Mouse (Mus musculus) thymus, adult 2 months (tissue): ENCODE measurements around the gene Smarcd2. TPM values are rescaled to one million over a fixed set of nuclear protein-coding genes. Genes with fewer than 3 reads are reported as not detected.

Experiments
- DNase-seq: peaks from one replicate; pipeline ENCODE4 v3.0.0; 2021
- H3K27ac ChIP-seq: fragments of 200-500 bp; 2 replicates; pipeline ENCODE4 v1.5.1; 2012; ENCODE audit warnings: low read length, control low read depth; ENCODE audit not compliant: control insufficient read depth, insufficient read depth
- H3K27me3 ChIP-seq: fragments of 200-500 bp; 2 replicates; pipeline ENCODE4 v1.6.1; 2012; ENCODE audit warnings: mild to moderate bottlenecking, low read length, moderate library complexity, mixed read lengths; ENCODE audit not compliant: control insufficient read depth, insufficient read depth
- H3K36me3 ChIP-seq: fragments of 200-500 bp; 2 replicates; pipeline ENCODE4 v1.6.1; 2012; ENCODE audit warnings: mild to moderate bottlenecking, low read length, moderate library complexity; ENCODE audit not compliant: control insufficient read depth, insufficient read depth
- H3K4me1 ChIP-seq: fragments of 200-500 bp; replicated peaks from 2 replicates; pipeline ENCODE4 v1.6.1; 2012; ENCODE audit warnings: low read length; ENCODE audit not compliant: control insufficient read depth, insufficient read depth
- H3K4me3 ChIP-seq: fragments of 200-500 bp; 2 replicates; pipeline ENCODE4 v1.5.1; 2012; ENCODE audit warnings: mild to moderate bottlenecking, low read length, control low read depth, moderate library complexity; ENCODE audit not compliant: control insufficient read depth, insufficient read depth
- CTCF ChIP-seq: fragments of 200-500 bp; IDR thresholded peaks from 2 replicates; pipeline ENCODE4 v1.5.1; 2012; ENCODE audit warnings: mild to moderate bottlenecking, control low read depth, low read length, moderate library complexity, borderline replicate concordance; ENCODE audit not compliant: control insufficient read depth, poor library complexity, insufficient read depth; ENCODE audit errors: extremely low read depth
- POLR2A ChIP-seq: fragments of 200-500 bp; IDR thresholded peaks from 2 replicates; pipeline ENCODE4 v1.6.1; 2012; ENCODE audit warnings: mild to moderate bottlenecking, low read length, control low read depth, moderate library complexity; ENCODE audit not compliant: control insufficient read depth, poor library complexity, insufficient read depth; ENCODE audit errors: extremely low read depth
- WGBS: fragments of 180-500 bp; shearing (Covaris S2); methylation state at CpG from one replicate; pipeline ENCODE4 v1.1.7; 2018; 5-methylcytosine and 5-hydroxymethylcytosine counted together
- polyA plus RNA-seq: library from polyadenylated mRNA; depleted of rRNA; stranded (reverse); fragments of >200 nt; gene quantifications from 2 replicates; pipeline ENCODE4 v1.2.3, GENCODE M21; 2012

Smarcd2 gene
- polyA plus RNA-seq, 1 experiment, result 570 TPM

GRCm38 (mm10) chr11:106310123-106310522, 37.4 kb upstream of the Smarcd2 start:
- H3K4me1 ChIP-seq, result peaks cover 37% of the 10 kb centered on the region
- WGBS, result 89% methylated on average over 5 of the region's 5 CpGs
- H3K27me3 ChIP-seq, result no peaks in the 10 kb centered on the region
- H3K27ac ChIP-seq, result no peak overlapping the region
- H3K36me3 ChIP-seq, result no peaks in the 10 kb centered on the region
- H3K4me3 ChIP-seq, result no peak overlapping the region
- no peak for DNase-seq
- TF ChIP-seq CTCF, result no peak
- no peak for TF ChIP-seq POLR2A

DNA sequence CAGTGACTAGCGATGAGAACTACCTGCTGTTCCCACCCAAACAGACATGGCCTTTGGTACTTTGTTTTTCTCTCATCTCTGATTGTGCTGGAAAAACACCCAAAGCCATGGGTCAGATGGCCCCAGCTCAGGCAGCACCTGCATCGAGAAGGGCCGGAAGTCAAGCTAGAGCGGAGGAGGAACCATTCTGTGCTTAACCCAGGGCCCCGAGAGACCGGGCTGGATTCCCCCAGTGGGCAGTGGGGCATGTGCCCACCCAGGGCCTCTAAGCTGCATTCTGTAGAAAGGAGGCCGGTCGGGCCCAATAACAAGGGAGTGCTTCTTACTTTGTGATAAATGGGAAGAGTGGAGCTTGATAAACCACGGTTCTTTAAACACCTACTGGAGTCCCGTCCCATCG, 35.4 kb upstream of the Smarcd2 start:
- Histone ChIP-seq H3K4me1 (peaks cover 21% of the 10 kb centered on the region), H3K36me3 (no peaks in the 10 kb centered on the region), H3K27me3 (no peaks in the 10 kb centered on the region), H3K27ac (peak overlapping the region; percentile 30; the same call in 1 of the 2 replicates), H3K4me3 (no peak overlapping the region)
- TF ChIP-seq CTCF (no peak), POLR2A (no peak)
- 80% methylated on average over 11 of the region's 11 CpGs for WGBS
- DNase-seq, result no peak

DNA sequence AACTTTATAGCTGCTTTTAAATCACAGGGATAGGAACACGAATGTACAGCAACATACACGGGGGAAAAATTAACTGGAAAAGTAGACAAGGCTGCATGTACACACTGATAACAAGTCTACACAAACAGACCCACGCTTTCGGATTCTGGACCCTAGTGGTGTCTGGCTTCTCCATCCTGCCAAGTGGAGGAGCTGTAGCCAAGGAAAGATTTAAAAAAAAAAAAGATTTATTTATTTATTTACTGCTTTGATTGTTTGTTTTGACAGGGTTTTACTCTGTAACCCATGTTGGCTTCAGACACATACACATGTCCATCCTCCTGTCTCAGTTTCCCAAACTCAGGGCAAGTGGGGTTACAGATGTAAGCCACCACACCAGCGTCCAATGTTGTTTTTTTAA, 34.7 kb upstream of the Smarcd2 start:
- TF ChIP-seq POLR2A, result no peak
- no peak for TF ChIP-seq CTCF
- Histone ChIP-seq H3K36me3 (no peaks in the 10 kb centered on the region), H3K4me3 (no peak overlapping the region), H3K27me3 (no peaks in the 10 kb centered on the region), H3K4me1 (peaks cover 18% of the 10 kb centered on the region), H3K27ac (no peak overlapping the region)
- WGBS, result 86% methylated on average over 5 of the region's 5 CpGs
- no peak for DNase-seq

- Histone ChIP-seq H3K36me3 (no peaks in the 10 kb centered on the region), H3K4me3 (no peak overlapping the region), H3K27me3 (no peaks in the 10 kb centered on the region), H3K4me1 (peaks cover 18% of the 10 kb centered on the region), H3K27ac (no peak overlapping the region)
- no peak for TF ChIP-seq POLR2A
- TF ChIP-seq CTCF, result no peak
- no peak for DNase-seq
- 89% methylated on average over 9 of the region's 9 CpGs for WGBS
These were observed 34.0 kb upstream of the Smarcd2 start for GRCm38 (mm10) chr11:106306758-106307157.

- H3K4me1 ChIP-seq, result peaks cover 18% of the 10 kb centered on the region
- no peak for TF ChIP-seq CTCF
- no peak for TF ChIP-seq POLR2A
- no peaks in the 10 kb centered on the region for H3K36me3 ChIP-seq
- 93% methylated on average over 3 of the region's 3 CpGs for WGBS
- no peaks in the 10 kb centered on the region for H3K27me3 ChIP-seq
- no peak for DNase-seq
- no peak overlapping the region for H3K4me3 ChIP-seq
- H3K27ac ChIP-seq, result no peak overlapping the region
These were observed 33.3 kb upstream of the Smarcd2 start for GRCm38 (mm10) chr11:106306065-106306385.

DNA sequence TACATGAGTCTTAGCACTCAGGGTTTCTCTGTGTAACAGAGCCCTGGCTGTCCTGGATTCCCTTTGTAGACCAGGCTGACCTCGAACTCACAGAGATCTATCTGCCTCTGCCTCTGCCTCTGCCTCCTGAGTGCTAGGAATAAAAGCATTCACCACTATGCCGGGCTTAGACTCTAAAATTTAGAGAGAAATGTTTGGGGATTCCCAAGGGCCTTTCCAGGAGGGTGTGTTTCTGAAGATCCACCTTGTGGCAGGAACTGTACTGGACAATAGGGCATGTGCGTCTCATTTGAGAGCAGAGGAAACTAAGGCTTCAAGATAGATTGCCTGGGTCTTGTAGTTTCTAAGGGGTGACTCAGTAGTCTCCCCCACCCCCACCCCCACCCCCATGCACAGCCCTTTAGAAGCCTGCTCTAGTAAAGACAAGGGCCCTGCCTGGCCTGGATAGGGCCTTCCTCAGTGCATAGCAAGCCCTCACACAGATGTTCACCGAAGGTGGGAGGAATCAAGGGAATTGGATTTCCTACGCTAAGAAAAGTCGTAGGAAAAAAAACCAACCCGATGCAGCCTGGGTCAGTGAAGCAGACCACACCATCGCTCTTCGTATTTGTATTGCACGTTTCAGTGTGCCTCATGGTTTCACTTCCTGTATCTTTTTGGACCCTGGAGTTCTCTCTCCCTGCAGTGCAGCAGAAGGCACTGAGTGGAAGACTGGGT, 32.7 kb upstream of the Smarcd2 start:
- no peaks in the 10 kb centered on the region for H3K36me3 ChIP-seq
- peak overlapping the region; percentile 43; the same call in 1 of the 2 replicates for H3K27ac ChIP-seq
- no peaks in the 10 kb centered on the region for H3K27me3 ChIP-seq
- no peak for DNase-seq
- H3K4me1 ChIP-seq, result peaks cover 18% of the 10 kb centered on the region
- H3K4me3 ChIP-seq, result no peak overlapping the region
- TF ChIP-seq POLR2A, result no peak
- TF ChIP-seq CTCF, result no peak
- WGBS, result 68% methylated on average over 10 of the region's 10 CpGs

DNA sequence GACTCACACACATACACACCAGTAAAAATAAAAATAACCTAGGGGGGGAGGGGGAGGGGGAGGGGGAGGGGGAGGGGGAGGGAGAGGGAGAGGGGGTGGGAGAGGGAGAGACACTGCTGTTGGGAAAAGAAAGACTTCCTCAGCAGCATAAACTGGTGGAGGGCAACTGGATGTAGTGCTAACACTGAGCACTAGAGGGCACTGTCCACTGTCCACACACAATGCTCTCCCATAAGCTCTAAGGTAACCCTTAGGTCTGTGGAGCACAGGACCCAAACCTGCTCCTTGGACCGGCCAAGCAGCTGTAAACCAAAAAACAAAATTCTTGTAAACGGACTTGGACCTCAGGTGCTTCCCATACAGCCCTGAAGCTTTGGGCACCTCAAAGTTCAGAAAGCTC, 29.9 kb upstream of the Smarcd2 start:
- WGBS, result 5% methylated on average over 2 of the region's 2 CpGs
- Histone ChIP-seq H3K4me1 (peaks cover 11% of the 10 kb centered on the region), H3K4me3 (no peak overlapping the region), H3K36me3 (no peaks in the 10 kb centered on the region), H3K27me3 (no peaks in the 10 kb centered on the region), H3K27ac (no peak overlapping the region)
- peak; percentile 19; the same call in 1 of the 2 replicates for TF ChIP-seq CTCF
- TF ChIP-seq POLR2A, result no peak
- peak; percentile 73 for DNase-seq
